Mouse (Mus musculus): ENCODE measurements around the gene Per2.

DNA sequence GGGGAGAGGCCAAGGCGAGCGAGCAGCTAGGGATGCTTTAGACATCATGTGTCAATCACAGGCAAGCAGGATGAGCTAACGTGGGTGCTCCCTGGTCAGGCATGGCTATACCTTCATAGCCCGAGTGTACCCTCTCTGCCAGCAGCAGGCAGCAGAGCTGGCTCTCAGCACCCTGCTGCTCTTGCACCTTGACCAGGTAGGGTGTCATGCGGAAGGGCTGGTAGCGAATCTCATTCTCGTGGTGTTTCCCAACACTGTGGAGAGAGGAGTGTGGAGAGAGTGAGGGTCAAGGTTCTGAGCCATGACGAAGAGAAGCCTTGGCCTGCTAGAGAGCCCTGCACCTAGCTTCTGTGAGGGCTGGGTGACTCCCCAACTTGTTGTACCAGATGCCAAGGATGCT lies 19.3 kb downstream of the Per2 start:
- TF ChIP-seq MAX (IDR thresholded peaks at IDR 0.05) (no peak), CTCF (IDR thresholded peaks at IDR 0.05; ENCODE audit: control insufficient read depth, insufficient read depth, insufficient read length) (no peak), USF1 (IDR thresholded peaks at IDR 0.05; ENCODE audit: low read depth) (no peak), MYOD1 (IDR thresholded peaks at IDR 0.05; ENCODE audit: control insufficient read depth, insufficient read length, low read depth) (no peak)
